Mouse (Mus musculus) gastrocnemius, adult 2 months (tissue): Measurements from ENCODE around the gene Gm382. TPM values are rescaled to one million over a fixed set of nuclear protein-coding genes. Genes with fewer than 3 reads are reported as not detected.

Source experiments
- DNase-seq: peaks from one replicate; pipeline ENCODE4 v3.0.0; 2022
- H3K27ac ChIP-seq: fragments of 200-600 bp; 2 replicates; pipeline ENCODE4 v1.8.1; 2022; ENCODE audit warnings: mild to moderate bottlenecking
- H3K4me3 ChIP-seq: fragments of 200-600 bp; 2 replicates; pipeline ENCODE4 v1.8.1; 2022; ENCODE audit warnings: mild to moderate bottlenecking, moderate library complexity
- CTCF ChIP-seq: fragments of 200-600 bp; IDR thresholded peaks from 2 replicates; pipeline ENCODE4 v1.8.1; 2022; ENCODE audit warnings: antibody characterized with exemption, mild to moderate bottlenecking, moderate library complexity
- intact Hi-C: fragments of 180-260 bp; cut with DNase I; formaldehyde crosslinking; loops from one replicate; pipeline ENCODE4 v1.15.1; 2025
- long read RNA-seq, 2 experiments: library from polyadenylated mRNA; stranded (forward); transcript quantifications; one replicate each; pipeline ENCODE4 v2.0.0; 2021
- total RNA-seq, 2 experiments: library from RNA; stranded (reverse); gene quantifications; 2 replicates each; pipeline ENCODE4 v1.2.3; 2021

The Gm382 gene
- not detected for total RNA-seq
- long read RNA-seq, experiment 1 = 0 reads
- long read RNA-seq, experiment 2 = 0 reads

DNA sequence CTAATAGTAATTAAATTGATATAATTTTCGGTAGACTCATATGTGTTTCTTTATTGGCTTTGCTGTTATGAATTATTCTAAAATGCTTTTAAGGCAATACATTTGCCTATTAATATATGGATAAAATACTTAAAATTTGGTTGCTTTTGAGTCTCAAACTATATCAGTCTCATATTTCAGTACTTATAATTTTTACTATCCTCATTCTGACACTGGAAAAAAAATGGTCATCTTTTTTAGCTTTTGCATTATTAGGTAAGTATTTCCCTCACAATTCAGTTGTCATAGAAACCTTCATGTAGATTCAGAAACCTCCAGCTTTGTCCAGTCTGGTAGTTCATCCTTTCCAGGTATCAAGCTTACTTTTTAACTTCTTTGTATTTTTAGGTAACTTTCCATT, at the start of gene Gm382:
Gm382 (plus strand) TSS at position 301 of the 400 bp plus-strand sequence.
- no peak within 1 kb of the TSS for H3K4me3 ChIP-seq
- no peak for DNase-seq
- no peak for TF ChIP-seq CTCF
- no peak within 1 kb of the TSS for H3K27ac ChIP-seq
- intact Hi-C loops = no loop called here

DNA sequence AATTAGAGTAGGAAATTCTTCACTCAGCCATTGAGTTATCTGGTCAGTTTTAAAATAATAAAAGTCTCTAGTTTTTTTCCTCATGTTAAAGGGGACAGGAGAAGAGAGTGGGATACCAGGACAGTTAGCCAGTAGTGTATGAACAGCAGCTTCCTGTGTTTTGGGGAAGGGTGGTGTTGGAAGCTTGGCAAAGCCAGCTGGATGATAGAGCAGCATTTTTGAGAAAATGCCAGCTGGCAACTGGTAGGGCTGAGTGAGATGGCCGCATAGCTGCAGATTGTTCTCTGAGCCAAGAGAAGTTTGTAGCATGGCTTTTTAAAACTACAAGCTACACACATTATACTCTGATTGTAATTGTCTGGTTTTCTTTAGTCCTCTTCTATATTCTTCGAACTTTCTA, 30.4 kb downstream of the Gm382 start:
- intact Hi-C loops = no loop called here
- Histone ChIP-seq H3K4me3 (no peak overlapping the region), H3K27ac (no peak overlapping the region)
- DNase-seq = no peak
- no peak for TF ChIP-seq CTCF

DNA sequence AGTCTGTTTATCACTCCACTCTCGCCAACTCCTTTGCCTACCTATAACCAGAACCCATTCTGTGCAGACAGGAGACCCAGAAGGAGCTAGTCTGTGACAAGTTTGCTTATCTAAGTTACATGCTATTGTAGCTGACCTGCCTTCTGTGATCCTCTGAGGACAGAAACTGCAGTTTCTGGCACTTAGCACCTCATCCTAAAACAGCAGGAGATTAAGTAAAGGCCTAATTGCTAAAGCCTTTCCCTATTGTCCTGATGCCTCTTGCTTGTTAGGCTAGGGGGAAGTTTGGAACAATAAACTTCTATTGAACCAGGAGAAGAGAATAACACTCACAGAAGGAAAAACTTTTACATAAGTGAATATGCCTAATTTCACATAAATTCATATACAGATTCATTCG, 51.5 kb downstream of the Gm382 start:
- no peak for DNase-seq
- no peak for TF ChIP-seq CTCF
- intact Hi-C loops = no loop called here
- Histone ChIP-seq H3K4me3 (no peak overlapping the region), H3K27ac (no peak overlapping the region)

DNA sequence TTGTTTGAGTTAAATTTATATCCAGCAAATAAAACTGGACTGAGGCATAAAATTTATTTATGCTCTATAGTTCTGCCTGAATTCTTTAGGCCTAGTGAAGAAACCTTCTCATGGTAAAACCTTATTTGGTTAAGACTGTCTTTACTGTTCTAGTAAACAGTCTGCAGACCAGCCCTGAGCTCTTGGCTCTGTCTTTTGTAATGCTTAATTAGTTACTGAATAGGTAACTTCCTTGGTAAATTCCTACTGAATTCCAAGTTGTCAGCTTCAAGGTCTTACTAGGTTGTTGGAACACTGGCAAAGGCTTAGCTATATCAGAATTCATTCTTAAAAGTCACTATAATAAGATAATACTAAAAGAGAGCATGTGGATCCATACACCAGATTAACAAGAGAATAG, 53.3 kb downstream of the Gm382 start:
- Histone ChIP-seq H3K4me3 (no peak overlapping the region), H3K27ac (no peak overlapping the region)
- intact Hi-C loops = no loop called here
- TF ChIP-seq CTCF = no peak
- DNase-seq = no peak

DNA sequence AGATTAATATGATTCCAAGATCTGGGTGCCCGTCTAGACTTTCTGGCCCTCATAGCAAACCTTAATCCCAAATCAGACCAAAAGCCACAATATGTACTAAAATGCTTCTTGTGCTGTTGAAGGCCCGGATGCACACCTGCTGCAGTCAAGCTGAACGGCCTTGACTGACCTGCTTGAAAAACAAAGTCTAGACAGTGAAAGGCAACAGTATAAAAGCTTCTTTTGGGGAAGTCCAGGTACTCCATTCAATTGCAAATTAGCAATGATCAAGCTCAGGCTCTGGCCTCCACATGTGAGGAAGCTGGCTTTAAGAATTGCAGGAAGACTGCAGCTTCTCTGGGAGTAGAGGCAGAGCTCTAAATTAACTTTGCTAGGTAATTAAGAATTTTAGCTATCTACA, 54.2 kb downstream of the Gm382 start:
- no peak overlapping the region for H3K27ac ChIP-seq
- H3K4me3 ChIP-seq = no peak overlapping the region
- intact Hi-C loops = no loop called here
- no peak for DNase-seq
- no peak for TF ChIP-seq CTCF

DNA sequence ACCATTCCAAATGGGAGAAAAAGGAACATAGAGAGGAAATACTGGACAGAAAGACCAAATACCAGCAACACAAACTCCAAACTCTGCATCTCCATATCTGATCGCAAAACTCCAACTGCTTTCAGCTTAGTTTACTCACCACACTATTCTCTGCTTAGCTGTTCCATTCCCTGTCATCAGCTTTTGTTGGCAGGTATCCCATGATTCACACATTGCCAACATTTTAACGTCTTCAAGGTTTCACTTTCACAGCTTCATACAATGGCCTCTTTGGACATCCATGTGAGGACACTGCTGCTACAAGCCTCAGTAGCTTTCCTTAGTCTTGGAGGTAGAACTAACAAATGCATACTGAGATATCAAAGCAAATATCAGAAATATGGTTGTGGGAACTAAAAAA, 64.6 kb downstream of the Gm382 start:
- DNase-seq = no peak
- Histone ChIP-seq H3K4me3 (no peak overlapping the region), H3K27ac (no peak overlapping the region)
- no peak for TF ChIP-seq CTCF
- intact Hi-C loops = no loop called here

Other genes with a start within 250 kb of the Gm382 start
- gene 4932411N23Rik, start 224.1 kb upstream of the Gm382 start, total RNA-seq = not detected